Mouse (Mus musculus) embryonic facial prominence, embryonic 13.5 days (tissue): ENCODE measurements around the gene Cdkn2aip. TPM values are rescaled to one million over a fixed set of nuclear protein-coding genes. Genes with fewer than 3 reads are reported as not detected.

Source experiments
- ATAC-seq: fragments of 200-750 bp; cut with Nextera tagmentation; 2 replicates; pipeline ENCODE4 v1.8.0; 2017; ENCODE audit warnings: low read depth; ENCODE audit not compliant: insufficient number of reproducible peaks, insufficient read depth, low FRiP score, low TSS enrichment
- H3K27ac ChIP-seq: fragments of 300-500 bp; sonication (generic); 2 replicates; pipeline ENCODE4 v1.5.1; 2015; ENCODE audit warnings: moderate library complexity, mild to moderate bottlenecking, inconsistent platforms
- H3K27me3 ChIP-seq: fragments of 300-500 bp; sonication (generic); 2 replicates; pipeline ENCODE4 v1.6.1; 2015; ENCODE audit warnings: mild to moderate bottlenecking, inconsistent platforms
- H3K36me3 ChIP-seq: fragments of 300-500 bp; sonication (generic); 2 replicates; pipeline ENCODE4 v1.6.1; 2015; ENCODE audit warnings: mild to moderate bottlenecking, inconsistent platforms
- H3K4me1 ChIP-seq: fragments of 300-500 bp; sonication (generic); 2 replicates; pipeline ENCODE4 v1.6.1; 2015; ENCODE audit warnings: inconsistent platforms
- H3K4me2 ChIP-seq: fragments of 300-500 bp; sonication (generic); 2 replicates; pipeline ENCODE4 v1.6.1; 2015; ENCODE audit warnings: moderate library complexity, mild to moderate bottlenecking, inconsistent platforms
- H3K4me3 ChIP-seq: fragments of 300-500 bp; sonication (generic); 2 replicates; pipeline ENCODE4 v1.5.1; 2015; ENCODE audit warnings: mild to moderate bottlenecking, inconsistent platforms
- H3K9ac ChIP-seq: fragments of 300-500 bp; sonication (generic); 2 replicates; pipeline ENCODE4 v1.6.1; 2015; ENCODE audit warnings: mild to moderate bottlenecking, inconsistent platforms
- H3K9me3 ChIP-seq: fragments of 300-500 bp; sonication (generic); 2 replicates; pipeline ENCODE4 v1.6.1; 2016; ENCODE audit warnings: inconsistent platforms
- WGBS: fragments of 180-500 bp; shearing (Covaris S2); methylation state at CpG from one replicate; pipeline ENCODE4 v1.1.7; 2015; ENCODE audit warnings: mixed read lengths; 5-methylcytosine and 5-hydroxymethylcytosine counted together
- polyA plus RNA-seq: library from polyadenylated mRNA; unstranded; fragments of >200 nt; fragmentation: Nextera tagmentation; extraction: Ambion mirVana; gene quantifications from 2 replicates; pipeline ENCODE4 v1.2.1, GENCODE M21; 2015

Cdkn2aip gene
- polyA plus RNA-seq, 1 experiment from 2014 or later: 26.5 TPM

DNA sequence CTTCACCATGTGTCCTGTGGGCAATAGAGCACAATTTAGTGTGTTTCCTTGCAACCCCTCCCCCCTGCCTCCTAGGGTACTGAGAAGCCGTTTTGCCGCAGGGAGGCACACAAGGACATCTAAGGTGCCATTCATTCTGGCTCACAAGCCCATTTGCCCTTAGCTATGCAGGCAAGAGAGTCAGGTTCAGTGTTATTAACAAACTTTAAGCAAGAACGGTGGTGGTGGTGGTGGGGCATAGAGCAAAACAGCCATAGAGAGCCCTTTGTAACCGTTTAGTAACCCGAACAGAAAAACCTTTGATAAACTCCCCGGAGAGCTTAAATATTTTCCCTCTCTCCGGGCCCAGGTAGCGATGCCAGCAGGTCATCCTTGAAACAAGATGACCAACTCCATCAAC lies 29.3 kb upstream of the Cdkn2aip start:
- H3K4me3 ChIP-seq: peak overlapping the region; percentile 18

DNA sequence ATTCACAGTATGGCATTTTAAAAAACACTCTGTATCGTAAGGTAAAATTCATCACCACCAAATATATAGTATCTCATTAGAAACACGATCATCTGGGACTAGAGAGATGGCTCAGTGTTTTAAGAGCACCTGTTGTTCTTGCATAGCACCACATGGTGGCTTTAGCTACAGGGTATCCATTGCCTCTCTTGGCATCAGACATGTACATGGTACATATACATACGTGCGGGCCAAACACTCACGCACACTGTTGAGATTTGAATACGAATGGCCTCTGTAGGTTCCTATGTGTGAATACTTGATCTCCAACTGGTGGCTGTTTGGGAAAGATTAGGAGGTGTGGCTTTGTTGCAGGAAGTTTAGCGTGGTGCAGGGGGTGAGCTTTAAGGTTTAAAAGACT lies 28.6 kb upstream of the Cdkn2aip start:
- H3K9ac ChIP-seq: no peak overlapping the region
- no peak overlapping the region for H3K4me2 ChIP-seq
- H3K27ac ChIP-seq: peak overlapping the region; percentile 48
- no peaks in the 10 kb centered on the region for H3K9me3 ChIP-seq
- 77% methylated on average over 7 of the region's 7 CpGs for WGBS
- no peaks in the 10 kb centered on the region; the same call in 1 of the 2 replicates for H3K4me1 ChIP-seq
- no peak for ATAC-seq
- H3K4me3 ChIP-seq: no peak overlapping the region
- H3K27me3 ChIP-seq: no peaks in the 10 kb centered on the region
- no peaks in the 10 kb centered on the region for H3K36me3 ChIP-seq

More for the DNA sequence above, 29.3 kb upstream of the Cdkn2aip start:
- peak; percentile 45; the same call in 1 of the 2 replicates for ATAC-seq
- H3K27me3 ChIP-seq: no peaks in the 10 kb centered on the region
- H3K27ac ChIP-seq: peak overlapping the region; percentile 48; the same call in 1 of the 2 replicates
- H3K4me2 ChIP-seq: peak overlapping the region; percentile 49
- 13% methylated on average over 8 of the region's 8 CpGs for WGBS
- H3K9ac ChIP-seq: peak overlapping the region; percentile 11; the same call in 1 of the 2 replicates
- no peaks in the 10 kb centered on the region for H3K9me3 ChIP-seq
- H3K36me3 ChIP-seq: no peaks in the 10 kb centered on the region
- no peaks in the 10 kb centered on the region; the same call in 1 of the 2 replicates for H3K4me1 ChIP-seq

- no peak overlapping the region for H3K4me3 ChIP-seq
- ATAC-seq: no peak
- H3K9ac ChIP-seq: no peak overlapping the region; the same call in 1 of the 2 replicates
- no peaks in the 10 kb centered on the region for H3K36me3 ChIP-seq
- no peak overlapping the region for H3K27ac ChIP-seq
- no peaks in the 10 kb centered on the region for H3K27me3 ChIP-seq
- H3K4me1 ChIP-seq: peaks cover 4% of the 10 kb centered on the region; the same call in 1 of the 2 replicates
- WGBS: 26% methylated on average over 7 of the region's 7 CpGs
- no peak overlapping the region for H3K4me2 ChIP-seq
- no peaks in the 10 kb centered on the region for H3K9me3 ChIP-seq
These were observed 23.4 kb upstream of the Cdkn2aip start for GRCm38 (mm10) chr8:47737120-47737519.

- Histone ChIP-seq H3K27me3 (no peaks in the 10 kb centered on the region), H3K4me1 (no peaks in the 10 kb centered on the region)
- WGBS: 78% methylated on average over 7 of the region's 7 CpGs
These were observed 15.6 kb upstream of the Cdkn2aip start for GRCm38 (mm10) chr8:47729324-47729723.

GRCm38 (mm10) chr8:47726945-47727344 lies 13.2 kb upstream of the Cdkn2aip start:
- no peaks in the 10 kb centered on the region for H3K36me3 ChIP-seq
- no peaks in the 10 kb centered on the region for H3K9me3 ChIP-seq
- H3K4me2 ChIP-seq: no peak overlapping the region
- no peaks in the 10 kb centered on the region for H3K27me3 ChIP-seq
- H3K9ac ChIP-seq: no peak overlapping the region
- H3K4me3 ChIP-seq: no peak overlapping the region
- no peak for ATAC-seq
- WGBS: 33% methylated on average over 6 of the region's 6 CpGs
- no peak overlapping the region for H3K27ac ChIP-seq
- H3K4me1 ChIP-seq: no peaks in the 10 kb centered on the region

More at GRCm38 (mm10) chr8:47729324-47729723, 15.6 kb upstream of the Cdkn2aip start:
- Histone ChIP-seq H3K4me3 (no peak overlapping the region), H3K27ac (no peak overlapping the region), H3K36me3 (no peaks in the 10 kb centered on the region), H3K9me3 (no peaks in the 10 kb centered on the region), H3K4me2 (no peak overlapping the region), H3K9ac (no peak overlapping the region)
- ATAC-seq: no peak

GRCm38 (mm10) chr8:47721609-47722008 lies 7.9 kb upstream of the Cdkn2aip start:
- WGBS: 72% methylated on average over 4 of the region's 4 CpGs
- no peak overlapping the region for H3K4me2 ChIP-seq
- no peak overlapping the region for H3K9ac ChIP-seq
- H3K4me3 ChIP-seq: no peak overlapping the region
- ATAC-seq: no peak
- no peaks in the 10 kb centered on the region for H3K9me3 ChIP-seq
- H3K27ac ChIP-seq: no peak overlapping the region
- H3K4me1 ChIP-seq: no peaks in the 10 kb centered on the region
- H3K36me3 ChIP-seq: no peaks in the 10 kb centered on the region
- no peaks in the 10 kb centered on the region for H3K27me3 ChIP-seq

- ATAC-seq: no peak
- Histone ChIP-seq H3K36me3 (no peaks in the 10 kb centered on the region), H3K4me1 (0 out of 2 replicates have a peak, but pooled peaks cover 3% of the 10 kb centered on the region), H3K9ac (no peak overlapping the region), H3K4me2 (no peak overlapping the region), H3K27me3 (no peaks in the 10 kb centered on the region), H3K27ac (no peak overlapping the region), H3K9me3 (no peaks in the 10 kb centered on the region), H3K4me3 (no peak overlapping the region)
- 32% methylated on average over 11 of the region's 11 CpGs for WGBS
These were observed 4.9 kb upstream of the Cdkn2aip start for GRCm38 (mm10) chr8:47718641-47719040.

DNA sequence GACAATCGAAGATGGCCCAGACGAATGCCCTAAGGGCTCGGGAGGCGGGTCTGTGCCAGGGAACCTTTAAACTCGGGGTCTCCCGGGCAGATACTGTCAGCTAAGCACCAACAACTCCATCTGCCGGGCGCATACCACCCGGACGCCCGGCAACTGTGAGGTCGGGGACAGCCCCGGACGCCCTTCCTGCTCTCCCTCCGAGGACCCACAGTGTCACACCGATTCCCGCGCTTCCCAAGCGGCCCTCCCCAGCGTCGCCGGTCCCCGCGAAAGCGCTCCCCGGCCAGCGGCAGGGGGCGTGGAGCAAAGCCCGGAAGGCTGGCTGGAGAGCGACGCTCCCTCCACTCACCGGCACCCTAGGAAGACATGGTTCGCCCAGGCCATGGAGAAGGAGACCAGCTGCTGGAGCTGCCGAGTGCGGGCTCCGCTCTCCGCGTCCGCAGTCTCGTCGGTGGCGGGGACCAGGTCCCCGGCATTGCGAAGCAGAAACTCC lies 515 bp downstream of the Cdkn2aip start:
- H3K4me3 ChIP-seq: peak overlapping the region; percentile 99
- H3K4me2 ChIP-seq: peak overlapping the region; percentile 73
- H3K9ac ChIP-seq: peak overlapping the region; percentile 93
- peaks cover 16% of the 10 kb centered on the region for H3K4me1 ChIP-seq
- under 1% methylated on average over 41 of the region's 44 CpGs for WGBS
- H3K27me3 ChIP-seq: no peaks in the 10 kb centered on the region
- H3K27ac ChIP-seq: peak overlapping the region; percentile 97
- ATAC-seq: peak; percentile 20
- H3K9me3 ChIP-seq: no peaks in the 10 kb centered on the region
- peaks cover 23% of the 10 kb centered on the region for H3K36me3 ChIP-seq

- ATAC-seq: no peak
- Histone ChIP-seq H3K4me1 (peaks cover 12% of the 10 kb centered on the region), H3K9ac (no peak overlapping the region), H3K4me3 (no peak overlapping the region), H3K4me2 (no peak overlapping the region), H3K27ac (no peak overlapping the region), H3K27me3 (no peaks in the 10 kb centered on the region), H3K36me3 (peaks cover 41% of the 10 kb centered on the region), H3K9me3 (no peaks in the 10 kb centered on the region)
- 89% methylated on average over 5 of the region's 5 CpGs for WGBS
These were observed 5.6 kb downstream of the Cdkn2aip start for GRCm38 (mm10) chr8:47708106-47708505.

DNA sequence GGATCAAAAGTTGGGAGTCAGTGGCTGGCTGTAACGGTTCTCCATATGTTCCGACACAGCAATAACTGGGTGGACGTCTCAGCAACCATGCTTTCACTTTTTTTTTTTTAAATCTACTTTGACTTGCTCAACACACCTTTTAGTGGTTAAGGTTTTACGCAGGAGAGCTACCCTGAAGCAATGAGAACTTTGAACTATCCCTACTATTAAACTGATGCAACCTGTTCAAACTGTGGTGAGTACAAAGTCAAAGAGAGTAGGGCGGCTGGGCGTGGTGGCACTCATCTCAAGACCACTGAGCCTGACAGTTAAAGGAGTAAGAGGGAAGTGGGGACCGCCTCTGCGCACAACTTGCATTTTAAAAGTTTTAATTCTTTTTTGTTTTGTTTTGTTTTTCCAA lies 7.0 kb downstream of the Cdkn2aip start:
- ATAC-seq: no peak
- Histone ChIP-seq H3K27ac (no peak overlapping the region), H3K4me2 (no peak overlapping the region), H3K36me3 (peaks cover 38% of the 10 kb centered on the region), H3K4me3 (no peak overlapping the region), H3K27me3 (no peaks in the 10 kb centered on the region), H3K9ac (no peak overlapping the region), H3K9me3 (no peaks in the 10 kb centered on the region), H3K4me1 (peaks cover 9% of the 10 kb centered on the region; the same call in 1 of the 2 replicates)
- 86% methylated on average over 8 of the region's 8 CpGs for WGBS

GRCm38 (mm10) chr8:47702333-47702732 lies 11.4 kb downstream of the Cdkn2aip start:
- Histone ChIP-seq H3K4me2 (no peak overlapping the region), H3K4me3 (no peak overlapping the region), H3K9me3 (no peaks in the 10 kb centered on the region), H3K27ac (no peak overlapping the region), H3K36me3 (peaks cover 11% of the 10 kb centered on the region), H3K4me1 (no peaks in the 10 kb centered on the region), H3K27me3 (no peaks in the 10 kb centered on the region), H3K9ac (no peak overlapping the region)
- WGBS: 77% methylated on average over 1 of the region's 1 CpGs
- ATAC-seq: no peak

DNA sequence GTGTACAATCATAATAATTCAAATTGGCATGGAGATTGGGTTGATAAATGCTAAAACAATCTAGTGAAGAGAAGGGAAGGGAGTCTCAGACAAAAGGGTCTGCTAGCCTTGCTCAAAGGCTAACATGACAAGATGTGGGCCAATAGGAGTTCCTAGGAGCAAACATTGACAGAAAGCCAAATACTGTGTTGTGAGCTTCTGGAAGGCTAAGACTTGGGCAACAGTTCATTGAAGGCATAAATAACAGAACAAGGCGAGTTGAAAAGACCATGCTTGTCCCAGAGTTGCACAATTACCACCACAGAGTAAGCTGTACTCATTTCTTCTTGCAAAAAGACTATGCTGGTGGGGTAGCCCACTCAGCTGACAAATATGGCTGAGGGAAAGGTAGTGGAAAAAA lies 16.0 kb downstream of the Cdkn2aip start:
- H3K9me3 ChIP-seq: no peaks in the 10 kb centered on the region
- no peaks in the 10 kb centered on the region for H3K27me3 ChIP-seq
- ATAC-seq: no peak
- no peak overlapping the region for H3K27ac ChIP-seq
- H3K4me1 ChIP-seq: no peaks in the 10 kb centered on the region
- 49% methylated on average over 1 of the region's 1 CpGs for WGBS
- H3K36me3 ChIP-seq: no peaks in the 10 kb centered on the region
- H3K4me3 ChIP-seq: no peak overlapping the region
- no peak overlapping the region for H3K9ac ChIP-seq
- H3K4me2 ChIP-seq: no peak overlapping the region
